Mouse (Mus musculus) liver, embryonic 14.5 days (tissue): ENCODE results near the gene Tekt4.

Source experiments
- CTCF ChIP-seq: IDR thresholded peaks from 2 replicates; pipeline ENCODE4 v1.5.1; 2016; ENCODE audit warnings: antibody characterized with exemption, low read depth, control low read depth
- EP300 ChIP-seq: IDR thresholded peaks from 2 replicates; pipeline ENCODE4 v1.6.1; 2016; ENCODE audit warnings: antibody characterized with exemption, low read depth

- TF ChIP-seq EP300 (no peak), CTCF (no peak)
These were observed 65.1 kb downstream of the Tekt4 start for GRCm38 (mm10) chr17:25519511-25519910.
